Mouse (Mus musculus) forebrain, postnatal 0 days (tissue): ENCODE results near the gene Olah. TPM values are rescaled to one million over a fixed set of nuclear protein-coding genes. Genes with fewer than 3 reads are reported as not detected.

Experiments
- ATAC-seq: fragments of 200-750 bp; cut with Nextera tagmentation; 2 replicates; pipeline ENCODE4 v1.8.0; 2017; ENCODE audit warnings: mild to moderate bottlenecking, moderate library complexity
- DNase-seq: peaks from one replicate; pipeline ENCODE4 v3.0.0-alpha.2; 2015
- H3K27ac ChIP-seq: fragments of 300-500 bp; sonication (generic); 2 replicates; pipeline ENCODE4 v1.5.1; 2014; ENCODE audit warnings: low read depth, mild to moderate bottlenecking, antibody characterized with exemption, low read length, moderate library complexity, mixed read lengths
- H3K27me3 ChIP-seq: fragments of 300-500 bp; sonication (generic); 2 replicates; pipeline ENCODE4 v1.6.1; 2014; ENCODE audit warnings: mild to moderate bottlenecking, low read length, mixed read lengths; ENCODE audit not compliant: insufficient read depth
- H3K36me3 ChIP-seq: fragments of 300-500 bp; sonication (generic); 2 replicates; pipeline ENCODE4 v1.6.1; 2014; ENCODE audit warnings: mild to moderate bottlenecking, moderate library complexity; ENCODE audit not compliant: insufficient read depth
- H3K4me1 ChIP-seq: fragments of 300-500 bp; sonication (generic); 2 replicates; pipeline ENCODE4 v1.6.1; 2014; ENCODE audit warnings: antibody characterized with exemption; ENCODE audit not compliant: insufficient read depth
- H3K4me2 ChIP-seq: fragments of 300-500 bp; sonication (generic); 2 replicates; pipeline ENCODE4 v1.6.1; 2014; ENCODE audit warnings: low read depth, mild to moderate bottlenecking, moderate library complexity
- H3K4me3 ChIP-seq: fragments of 300-500 bp; sonication (generic); 2 replicates; pipeline ENCODE4 v1.5.1; 2014; ENCODE audit warnings: low read depth, low read length, mixed read lengths
- H3K9ac ChIP-seq: fragments of 300-500 bp; sonication (generic); 2 replicates; pipeline ENCODE4 v1.6.1; 2014; ENCODE audit warnings: mild to moderate bottlenecking
- H3K9me3 ChIP-seq: fragments of 300-500 bp; sonication (generic); 2 replicates; pipeline ENCODE4 v1.6.1; 2016; ENCODE audit warnings: low read length
- CTCF ChIP-seq: sonication (generic); IDR thresholded peaks from 2 replicates; pipeline ENCODE4 v1.5.1; 2016; ENCODE audit warnings: antibody characterized with exemption, control low read depth, low read depth
- WGBS: fragments of 180-500 bp; shearing (Covaris S2); extraction: QIAGEN DNeasy Blood & Tissue Kit; methylation state at CpG from one replicate; pipeline ENCODE4 v1.1.7; 2014; 5-methylcytosine and 5-hydroxymethylcytosine counted together
- polyA plus RNA-seq: library from polyadenylated mRNA; unstranded; fragments of >200 nt; fragmentation: Nextera tagmentation; extraction: Ambion mirVana; gene quantifications from 2 replicates; pipeline ENCODE4 v1.2.1, GENCODE M21; 2015
- total RNA-seq: library from RNA; depleted of rRNA; stranded (reverse); fragments of >200 nt; gene quantifications from 2 replicates; pipeline ENCODE4 v1.2.3, GENCODE M21; 2014

Olah gene
- total and polyA plus RNA-seq, 2 experiments from 2014 or later = 0.13 TPM; not detected in 1

DNA sequence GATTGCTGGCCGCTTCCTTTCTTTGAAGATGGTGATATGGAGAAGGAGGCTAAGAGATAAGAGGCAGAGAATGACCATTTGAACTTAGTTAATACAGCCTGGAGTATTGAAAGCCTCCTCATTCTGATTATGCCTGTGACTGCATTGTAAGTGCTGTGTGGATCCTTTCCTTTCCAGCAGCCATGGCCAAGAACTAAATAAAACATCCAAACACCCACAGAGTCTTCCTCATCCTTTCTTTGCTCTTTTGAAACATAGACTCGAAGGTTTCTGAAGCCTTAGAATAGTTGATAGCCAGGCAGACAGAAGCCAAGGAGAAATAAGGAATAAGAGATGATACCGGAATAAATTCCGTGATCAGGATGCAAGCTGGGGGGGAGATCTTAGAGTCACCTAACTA, 9.0 kb upstream of the Olah start:
- no peak for DNase-seq
- Histone ChIP-seq H3K4me1 (no peaks in the 10 kb centered on the region), H3K4me2 (no peak overlapping the region), H3K27me3 (no peaks in the 10 kb centered on the region), H3K9ac (no peak overlapping the region), H3K4me3 (no peak overlapping the region), H3K9me3 (no peaks in the 10 kb centered on the region), H3K36me3 (no peaks in the 10 kb centered on the region), H3K27ac (no peak overlapping the region)
- no peak for TF ChIP-seq CTCF
- 88% methylated on average over 4 of the region's 4 CpGs for WGBS
- ATAC-seq = no peak

DNA sequence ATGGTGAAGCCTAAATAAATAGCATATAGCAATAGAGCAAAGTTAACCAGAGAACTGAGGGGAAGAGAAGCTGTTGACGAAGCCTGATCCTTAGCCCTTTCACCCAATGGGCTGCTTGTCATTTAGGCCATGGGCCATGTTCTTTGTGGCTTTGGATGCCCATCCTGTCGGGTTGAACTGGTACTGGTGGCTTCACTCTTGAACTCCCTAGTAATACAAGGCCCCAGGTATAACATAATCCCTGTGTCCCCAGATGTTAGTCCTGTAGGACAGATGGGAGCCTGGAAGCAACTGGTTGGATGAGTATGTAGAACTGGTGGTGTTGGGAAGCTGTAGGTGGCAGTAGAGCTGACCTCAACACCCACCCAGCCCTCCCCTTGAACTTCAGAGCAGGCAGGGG, 5.1 kb downstream of the Olah start:
- TF ChIP-seq CTCF = no peak
- Histone ChIP-seq H3K9ac (no peak overlapping the region), H3K27me3 (no peaks in the 10 kb centered on the region), H3K9me3 (no peaks in the 10 kb centered on the region), H3K4me2 (no peak overlapping the region), H3K4me1 (no peaks in the 10 kb centered on the region), H3K4me3 (no peak overlapping the region), H3K27ac (no peak overlapping the region), H3K36me3 (no peaks in the 10 kb centered on the region)
- DNase-seq (no peak), ATAC-seq (no peak)
- WGBS = 83% methylated on average over 2 of the region's 2 CpGs

DNA sequence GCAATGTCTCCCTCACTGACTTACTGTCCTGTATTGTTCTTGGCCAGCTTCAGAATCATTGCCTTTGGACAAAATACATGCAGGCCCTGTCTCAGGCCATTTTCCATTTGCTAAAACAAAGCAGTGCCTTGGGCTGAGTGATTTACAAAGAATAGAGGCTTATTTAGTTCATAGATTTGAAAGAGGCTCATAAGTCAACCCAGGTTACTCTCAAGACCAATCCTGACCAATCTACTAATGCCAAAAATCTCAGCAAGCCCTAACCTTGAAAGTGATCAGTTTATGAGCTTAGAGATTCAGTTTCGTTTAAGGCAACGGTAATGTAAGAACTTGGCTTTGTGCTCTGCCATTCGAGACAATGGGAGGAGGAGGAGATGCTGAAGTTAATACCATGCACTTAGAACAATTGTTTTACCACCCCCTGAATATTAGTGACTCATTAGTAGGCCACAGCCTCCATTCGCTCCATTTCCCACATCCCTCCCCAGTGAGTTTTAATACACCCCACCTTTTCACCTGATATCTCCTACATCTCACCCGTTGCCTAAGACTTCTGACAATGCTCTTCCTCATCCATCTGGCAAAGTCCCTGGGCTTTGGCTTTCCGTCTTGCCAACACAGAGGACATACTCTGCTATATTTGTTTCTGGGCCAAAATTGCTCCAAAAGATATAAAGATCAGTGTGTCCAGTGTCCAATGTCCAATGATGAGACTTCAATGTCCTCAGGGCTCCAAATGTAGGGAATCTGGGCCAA, 9.7 kb downstream of the Olah start:
- Histone ChIP-seq H3K4me1 (no peaks in the 10 kb centered on the region), H3K36me3 (no peaks in the 10 kb centered on the region), H3K9ac (no peak overlapping the region), H3K4me2 (no peak overlapping the region), H3K9me3 (no peaks in the 10 kb centered on the region), H3K27me3 (no peaks in the 10 kb centered on the region), H3K27ac (no peak overlapping the region), H3K4me3 (no peak overlapping the region)
- 75% methylated on average over 6 of the region's 6 CpGs for WGBS
- no peak for ATAC-seq
- TF ChIP-seq CTCF = no peak
- no peak for DNase-seq

DNA sequence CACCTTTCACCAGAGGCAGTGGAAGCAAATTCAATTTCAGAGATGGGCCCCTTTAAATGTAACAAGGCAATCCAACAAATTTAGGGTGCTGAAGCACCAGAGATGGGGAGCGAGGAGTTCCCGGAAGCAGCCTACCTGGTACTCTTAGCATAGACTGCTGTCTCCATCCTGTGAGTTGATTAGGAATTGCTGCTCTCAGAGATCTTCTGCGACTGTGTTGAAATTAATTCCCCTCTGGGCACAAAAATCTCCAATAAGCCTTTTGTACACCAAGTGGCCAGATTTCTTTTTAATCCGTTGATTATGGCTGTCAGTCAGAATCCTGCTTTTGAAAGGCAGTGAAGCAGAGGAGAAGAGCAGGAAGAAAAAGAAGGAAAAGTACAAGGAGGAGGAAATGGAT, 31.9 kb downstream of the Olah start:
- DNase-seq (peak; percentile 20), ATAC-seq (peak; percentile 42; the same call in 1 of the 2 replicates)
- H3K9ac ChIP-seq = peak overlapping the region; percentile 10; the same call in 1 of the 2 replicates
- H3K36me3 ChIP-seq = no peaks in the 10 kb centered on the region
- no peaks in the 10 kb centered on the region for H3K9me3 ChIP-seq
- no peaks in the 10 kb centered on the region for H3K27me3 ChIP-seq
- 21% methylated on average over 4 of the region's 4 CpGs for WGBS
- peak; percentile 33; the same call in 1 of the 2 replicates for TF ChIP-seq CTCF
- no peaks in the 10 kb centered on the region for H3K4me1 ChIP-seq
- H3K4me2 ChIP-seq = no peak overlapping the region
- no peak overlapping the region for H3K27ac ChIP-seq
- H3K4me3 ChIP-seq = no peak overlapping the region

DNA sequence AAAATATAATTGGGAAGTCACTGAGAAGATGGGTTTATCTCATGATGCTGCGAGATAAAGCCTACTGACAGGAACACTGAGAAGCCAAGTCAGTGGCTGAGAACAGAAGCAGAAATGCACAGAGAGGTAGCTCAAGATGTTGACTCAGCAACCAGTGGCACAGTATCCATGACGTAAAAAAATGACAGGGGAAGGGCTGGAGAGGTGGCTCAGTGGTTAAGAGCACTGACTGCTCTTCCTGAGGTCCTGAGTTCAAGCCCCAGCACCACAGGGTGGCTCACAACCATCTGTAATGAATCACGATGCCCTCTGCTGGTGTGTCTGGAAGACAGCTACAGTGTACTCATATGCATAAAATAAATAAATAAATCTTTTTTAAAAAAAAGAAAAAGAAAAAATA, 35.9 kb downstream of the Olah start:
- TF ChIP-seq CTCF = 0 out of 2 replicates have a peak, but pooled peaks have one; percentile 5
- Histone ChIP-seq H3K9ac (no peak overlapping the region), H3K27ac (no peak overlapping the region), H3K4me1 (no peaks in the 10 kb centered on the region), H3K4me2 (no peak overlapping the region), H3K9me3 (no peaks in the 10 kb centered on the region), H3K36me3 (no peaks in the 10 kb centered on the region), H3K4me3 (no peak overlapping the region), H3K27me3 (no peaks in the 10 kb centered on the region)
- WGBS = 84% methylated on average over 3 of the region's 3 CpGs
- ATAC-seq (no peak), DNase-seq (no peak)

DNA sequence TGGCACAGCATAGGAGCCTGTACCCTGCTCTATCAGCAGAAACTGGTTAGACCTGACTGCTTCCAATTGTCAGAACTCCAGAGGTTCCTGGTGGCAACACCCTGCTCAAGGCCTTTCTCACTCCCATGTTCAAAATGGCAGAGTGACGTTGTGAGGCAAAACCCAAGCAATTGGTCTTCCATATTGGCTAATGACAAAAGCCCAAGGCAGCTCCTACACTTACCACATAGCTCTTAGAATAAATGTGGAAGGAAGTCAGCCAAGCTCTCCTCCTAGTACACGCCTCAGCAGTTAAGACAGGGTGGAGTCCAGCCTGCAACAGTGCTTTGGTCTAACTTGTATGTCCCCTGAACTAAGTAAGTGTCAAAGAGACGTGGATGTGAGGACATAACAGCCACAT, 39.1 kb downstream of the Olah start:
- Histone ChIP-seq H3K27me3 (no peaks in the 10 kb centered on the region), H3K27ac (no peak overlapping the region), H3K4me1 (no peaks in the 10 kb centered on the region), H3K4me3 (no peak overlapping the region), H3K9ac (no peak overlapping the region), H3K4me2 (no peak overlapping the region), H3K36me3 (no peaks in the 10 kb centered on the region), H3K9me3 (no peaks in the 10 kb centered on the region)
- DNase-seq (no peak), ATAC-seq (no peak)
- WGBS = 79% methylated on average over 3 of the region's 3 CpGs
- no peak for TF ChIP-seq CTCF

DNA sequence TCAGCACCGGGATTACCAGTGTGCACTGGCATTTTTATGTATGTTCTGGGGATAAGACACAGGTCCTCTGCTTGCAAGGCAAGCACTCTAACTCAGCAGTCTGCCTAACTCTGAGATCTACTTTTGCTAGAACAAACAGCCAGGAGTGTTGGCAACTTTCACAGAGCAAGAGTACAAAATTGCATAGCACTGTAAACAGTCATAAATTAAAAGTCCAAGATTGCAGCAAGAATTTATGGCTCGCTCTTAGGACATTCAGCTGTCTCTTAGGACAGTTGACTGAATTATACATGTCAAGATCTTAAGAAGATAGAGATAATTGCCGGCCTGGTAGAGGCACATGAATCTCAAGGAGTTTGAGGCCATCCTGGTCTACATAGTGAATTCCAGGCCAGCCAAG, 40.7 kb downstream of the Olah start:
- H3K27ac ChIP-seq = no peak overlapping the region
- no peaks in the 10 kb centered on the region for H3K36me3 ChIP-seq
- no peak overlapping the region for H3K9ac ChIP-seq
- no peak for TF ChIP-seq CTCF
- H3K9me3 ChIP-seq = no peaks in the 10 kb centered on the region
- no peaks in the 10 kb centered on the region for H3K4me1 ChIP-seq
- WGBS = 82% methylated on average over 3 of the region's 3 CpGs
- H3K27me3 ChIP-seq = no peaks in the 10 kb centered on the region
- no peak overlapping the region for H3K4me2 ChIP-seq
- DNase-seq (no peak), ATAC-seq (no peak)
- no peak overlapping the region for H3K4me3 ChIP-seq
